Mouse (Mus musculus) cortical plate, adult 2 months (tissue): ENCODE measurements around the gene Acmsd.
A peak's percentile ranks its signal among the peaks of the same experiment; 100 is the strongest.

Source experiments
- CTCF ChIP-seq: fragments of 200-500 bp; IDR thresholded peaks from 2 replicates; pipeline ENCODE4 v1.5.1; 2011; ENCODE audit warnings: mild to moderate bottlenecking, control low read depth, low read length; ENCODE audit not compliant: insufficient read depth; ENCODE audit errors: extremely low read depth
- POLR2A ChIP-seq: fragments of 200-500 bp; IDR thresholded peaks from 2 replicates; pipeline ENCODE4 v1.6.1; 2011; ENCODE audit warnings: mild to moderate bottlenecking, low read length, control low read depth; ENCODE audit not compliant: insufficient read depth; ENCODE audit errors: extremely low read depth

- TF ChIP-seq POLR2A (no peak), CTCF (peak; percentile 60)
Measured at GRCm38 (mm10) chr1:127679498-127680133, 49.6 kb upstream of the Acmsd start, which contains the start of gene Tmem163.
